In genomic region chr14:100458727-100459447, GRCm38 (mm10) we compare ENCODE assay signal across 8 mouse cellular contexts.
A peak's percentile ranks its signal among the peaks of the same experiment; 100 is the strongest.
DNase-seq lines count a peak whose midpoint lies in the region; ATAC-seq and TF ChIP-seq lines count a peak whose summit lies in the region.

No protein-coding gene starts in this region.

- WGBS in cerebellum, adult 2 months = 38% methylated on average over 9 of the region's 9 CpGs

- no peak overlapping the region for H3K4me3 ChIP-seq in cerebellum, adult 2 months (replicated peaks; ENCODE audit: insufficient read depth, low read depth, low read length)

- DNase-seq in MN1 (ENCODE audit: low spot score) = peak; percentile 19
- DNase-seq in cerebellum, adult 2 months = peak; percentile 57 to 71
- DNase-seq in induced T-regulatory cell, adult 2 months (ENCODE audit: low read depth) = peak; percentile 92
- peak; percentile 85 for DNase-seq in left cerebral cortex, adult 11 months (ENCODE audit: low spot score)
- peak; percentile 39 for DNase-seq in lung, postnatal 25 days (ENCODE audit: low spot score)
- peak; percentile 93 for DNase-seq in retina, postnatal 1 day
- peak; percentile 82 for DNase-seq in yolk sac, embryonic 10.5 days (ENCODE audit: low spot score)

- TF ChIP-seq CTCF in cerebellum, adult 2 months (IDR thresholded peaks at IDR 0.05; ENCODE audit: borderline replicate concordance, insufficient read depth, low read depth, low read length) = no peak

- H3K27me3 ChIP-seq in cerebellum, adult 2 months (ENCODE audit: control insufficient read depth, insufficient read depth, low read length) = no peaks in the 10 kb centered on the region

- no peak for TF ChIP-seq POLR2A in cerebellum, adult 2 months (IDR thresholded peaks at IDR 0.05; ENCODE audit: borderline replicate concordance, insufficient read depth, low read length)

- H3K4me1 ChIP-seq in cerebellum, adult 2 months (ENCODE audit: control insufficient read depth, insufficient read depth, low read length) = peaks cover 5% of the 10 kb centered on the region

- peak; percentile 66 for ATAC-seq in frontal cortex, adult (ENCODE audit: low TSS enrichment)

- H3K27ac ChIP-seq in cerebellum, adult 2 months (ENCODE audit: insufficient read depth, low read length) = no peak overlapping the region

Comparison
In these comparisons a context has a peak if more than half of its experiments do, and no peak if none do; other contexts are left out.
1. DNase-seq: peak in every context shown above with its lines; median percentile 93 in retina, postnatal 1 day; 92 in induced T-regulatory cell, adult 2 months; 85 in left cerebral cortex, adult 11 months; 82 in yolk sac, embryonic 10.5 days; 64 in cerebellum, adult 2 months; 39 in lung, postnatal 25 days; 19 in MN1.